Mouse (Mus musculus) limb, embryonic 14.5 days (tissue): ENCODE results near the gene Tex11. TPM values are rescaled to one million over a fixed set of nuclear protein-coding genes. Genes with fewer than 3 reads are reported as not detected.
A peak's percentile ranks its signal among the peaks of the same experiment; 100 is the strongest.
"Not testable (repeated sequence)": the region's sequence is repeated elsewhere in the genome, so short reads cannot be mapped to it uniquely, and the experiment has no call there.

Experiments
- ATAC-seq: fragments of 200-750 bp; cut with Nextera tagmentation; 2 replicates; pipeline ENCODE4 v1.8.0; 2017; ENCODE audit warnings: low read depth, moderate number of reproducible peaks, moderate TSS enrichment; ENCODE audit not compliant: low FRiP score
- DNase-seq: peaks from one replicate; pipeline ENCODE4 v3.0.0-alpha.2; 2015; ENCODE audit warnings: low spot score
- H3K27ac ChIP-seq: fragments of 300-500 bp; sonication (generic); replicated peaks from 2 replicates; pipeline ENCODE4 v1.5.1; 2014; ENCODE audit warnings: low read depth, mild to moderate bottlenecking, low read length, moderate library complexity, mixed read lengths
- H3K27me3 ChIP-seq: fragments of 300-500 bp; sonication (generic); 2 replicates; pipeline ENCODE4 v1.6.1; 2014; ENCODE audit warnings: low read length, mixed read lengths; ENCODE audit not compliant: control insufficient read depth, insufficient read depth
- H3K36me3 ChIP-seq: fragments of 300-500 bp; sonication (generic); 2 replicates; pipeline ENCODE4 v1.6.1; 2014; ENCODE audit warnings: mild to moderate bottlenecking, low read length, moderate library complexity, mixed read lengths; ENCODE audit not compliant: control insufficient read depth, insufficient read depth
- H3K4me1 ChIP-seq: fragments of 300-500 bp; sonication (generic); 2 replicates; pipeline ENCODE4 v1.6.1; 2014; ENCODE audit warnings: antibody characterized with exemption, low read length, mixed read lengths; ENCODE audit not compliant: control insufficient read depth, insufficient read depth
- H3K4me2 ChIP-seq: fragments of 300-500 bp; sonication (generic); replicated peaks from 2 replicates; pipeline ENCODE4 v1.6.1; 2014; ENCODE audit warnings: low read depth, mild to moderate bottlenecking, low read length, moderate library complexity; ENCODE audit not compliant: severe bottlenecking
- H3K4me3 ChIP-seq: fragments of 300-500 bp; sonication (generic); replicated peaks from 2 replicates; pipeline ENCODE4 v1.5.1; 2014; ENCODE audit warnings: low read length
- H3K9ac ChIP-seq: fragments of 300-500 bp; sonication (generic); 2 replicates; pipeline ENCODE4 v1.6.1; 2014; ENCODE audit warnings: mild to moderate bottlenecking, low read depth, low read length, moderate library complexity; ENCODE audit not compliant: severe bottlenecking
- H3K9me3 ChIP-seq: fragments of 300-500 bp; sonication (generic); 2 replicates; pipeline ENCODE4 v1.6.1; 2016; ENCODE audit warnings: low read length; ENCODE audit not compliant: control insufficient read depth
- POLR2A ChIP-seq: fragments of 200-500 bp; IDR thresholded peaks from 2 replicates; pipeline ENCODE4 v1.8.0; 2012; ENCODE audit warnings: inconsistent platforms, mild to moderate bottlenecking, moderate library complexity, borderline replicate concordance; ENCODE audit not compliant: insufficient read depth, insufficient read length; ENCODE audit errors: extremely low read depth
- WGBS: fragments of 180-500 bp; shearing (Covaris S2); extraction: QIAGEN DNeasy Blood & Tissue Kit; methylation state at CpG from one replicate; pipeline ENCODE4 v1.1.7; 2014; 5-methylcytosine and 5-hydroxymethylcytosine counted together
- polyA plus RNA-seq, 2 experiments: library from polyadenylated mRNA; depleted of rRNA in 1 of 2; stranded (reverse) in 1 of 2; unstranded in 1 of 2; fragments of >200 nt; fragmentation: Nextera tagmentation in 1 of 2; extraction: Ambion mirVana in 1 of 2; gene quantifications; 2 replicates each; pipeline versions ENCODE4 v1.2.1 to v1.2.3; 2012 to 2014

Gene Tex11
- polyA plus RNA-seq (2012; rRNA removed) (0.03 and 0.04 TPM in 2 replicates), polyA plus RNA-seq (2014; fragmentation: Nextera tagmentation; extraction: Ambion mirVana) (0.22 TPM in 1 of 2 replicates, not detected in the other)

DNA sequence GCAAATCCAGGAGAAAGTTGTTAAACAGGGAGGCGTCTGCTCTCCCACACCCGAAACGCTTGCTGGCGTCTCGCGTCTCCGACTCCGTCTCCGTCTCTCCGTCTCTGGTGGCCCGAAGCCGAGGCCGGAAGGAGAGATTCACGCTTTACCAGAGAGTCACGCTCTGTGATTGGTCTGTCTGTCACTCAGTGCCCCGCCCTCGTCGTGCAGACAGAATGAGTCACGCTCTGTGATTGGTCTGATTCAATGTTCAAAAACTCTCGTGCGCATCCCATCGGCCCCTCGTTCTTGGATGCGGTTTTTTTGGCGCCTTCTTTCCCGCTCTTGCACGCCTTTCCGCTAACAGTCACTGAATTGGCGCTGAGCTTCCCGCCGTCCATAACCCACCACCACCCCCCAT lies at the start of gene Tex11:
Gene Tex11, minus strand, starts transcription at position 127 of the 400 bp plus-strand sequence.
- Histone ChIP-seq H3K27me3 (no peaks in the 10 kb centered on the region), H3K27ac (no peak within 1 kb of the TSS), H3K9ac (no peak within 1 kb of the TSS), H3K4me1 (no peaks in the 10 kb centered on the region), H3K36me3 (no peaks in the 10 kb centered on the region), H3K4me3 (no peak within 1 kb of the TSS), H3K9me3 (no peaks in the 10 kb centered on the region), H3K4me2 (no peak within 1 kb of the TSS)
- DNase-seq, result no peak
- ATAC-seq, result no peak
- no peak for TF ChIP-seq POLR2A
- 85% methylated on average over 31 of the region's 31 CpGs for WGBS

GRCm38 (mm10) chrX:101085920-101086319 lies 26.5 kb upstream of the Tex11 start, which contains the start of gene Slc7a3:
TSS of gene Slc7a3 (minus strand) at chrX:101086020.
- no peak within 1 kb of the TSS for H3K9ac ChIP-seq
- peak within 1 kb of the TSS; percentile 28 for H3K4me3 ChIP-seq
- DNase-seq, result no peak
- H3K4me1 ChIP-seq, result no peaks in the 10 kb centered on the region
- H3K36me3 ChIP-seq, result no peaks in the 10 kb centered on the region
- no peak within 1 kb of the TSS for H3K27ac ChIP-seq
- peaks cover 8% of the 10 kb centered on the region; the same call in 1 of the 2 replicates for H3K27me3 ChIP-seq
- ATAC-seq, result no peak
- no peaks in the 10 kb centered on the region for H3K9me3 ChIP-seq
- no peak for TF ChIP-seq POLR2A
- peak within 1 kb of the TSS; percentile 52 for H3K4me2 ChIP-seq
- 40% methylated on average over 11 of the region's 11 CpGs for WGBS

GRCm38 (mm10) chrX:101085211-101085610 lies 25.7 kb upstream of the Tex11 start:
- not testable (repeated sequence) for H3K27me3 ChIP-seq, H3K27ac ChIP-seq, H3K36me3 ChIP-seq, H3K4me1 ChIP-seq, DNase-seq, H3K9me3 ChIP-seq, H3K9ac ChIP-seq, ATAC-seq
- 16% methylated on average over 8 of the region's 9 CpGs for WGBS
- Histone ChIP-seq H3K4me2 (peak overlapping the region; percentile 52), H3K4me3 (peak overlapping the region; percentile 28)

GRCm38 (mm10) chrX:101084192-101084591 lies 24.7 kb upstream of the Tex11 start:
- Histone ChIP-seq H3K27me3 (peaks cover 8% of the 10 kb centered on the region; the same call in 1 of the 2 replicates), H3K9ac (no peak overlapping the region), H3K4me3 (peak overlapping the region; percentile 28; the same call in 1 of the 2 replicates), H3K9me3 (no peaks in the 10 kb centered on the region), H3K4me1 (no peaks in the 10 kb centered on the region), H3K27ac (no peak overlapping the region), H3K4me2 (peak overlapping the region; percentile 52; the same call in 1 of the 2 replicates), H3K36me3 (no peaks in the 10 kb centered on the region)
- DNase-seq (no peak), ATAC-seq (no peak)
- WGBS, result 47% methylated on average over 2 of the region's 2 CpGs
- TF ChIP-seq POLR2A, result no peak

DNA sequence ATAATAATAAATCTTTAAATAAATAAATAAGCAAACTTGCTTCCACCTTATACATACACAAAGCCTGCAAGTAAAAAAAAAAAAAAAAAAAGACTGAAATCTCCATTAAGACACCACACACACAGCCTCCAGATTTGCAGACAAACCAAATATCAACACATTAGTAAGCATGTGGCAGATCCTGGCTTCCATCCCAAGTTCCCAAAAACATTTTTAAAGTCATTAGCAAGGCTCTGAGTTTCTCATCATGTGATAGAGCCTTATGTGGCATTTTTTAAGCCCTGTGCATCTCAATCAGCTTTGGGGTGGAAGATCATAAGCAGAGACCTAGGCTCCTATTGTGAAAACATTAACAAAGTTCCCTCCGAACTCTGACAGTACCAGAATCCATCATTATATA lies 5.8 kb upstream of the Tex11 start:
- Histone ChIP-seq H3K27ac (no peak overlapping the region), H3K4me2 (no peak overlapping the region), H3K9ac (no peak overlapping the region), H3K27me3 (no peaks in the 10 kb centered on the region), H3K4me3 (no peak overlapping the region), H3K9me3 (no peaks in the 10 kb centered on the region), H3K36me3 (no peaks in the 10 kb centered on the region), H3K4me1 (no peaks in the 10 kb centered on the region)
- 81% methylated on average over 1 of the region's 1 CpGs for WGBS
- no peak for TF ChIP-seq POLR2A
- ATAC-seq (no peak), DNase-seq (no peak)

- Histone ChIP-seq H3K9ac (no peak overlapping the region), H3K36me3 (no peaks in the 10 kb centered on the region), H3K9me3 (no peaks in the 10 kb centered on the region), H3K27me3 (no peaks in the 10 kb centered on the region), H3K4me1 (no peaks in the 10 kb centered on the region), H3K4me3 (no peak overlapping the region), H3K27ac (no peak overlapping the region), H3K4me2 (no peak overlapping the region)
- no peak for TF ChIP-seq POLR2A
- no peak for DNase-seq
- no peak for ATAC-seq
- WGBS, result 54% methylated on average over 2 of the region's 2 CpGs
Measured at GRCm38 (mm10) chrX:101063503-101063902, 4.0 kb upstream of the Tex11 start.
